Mouse (Mus musculus) small intestine, adult 2 months (tissue): ENCODE measurements around the gene Clk1.

Experiments used
- CTCF ChIP-seq: fragments of 200-500 bp; IDR thresholded peaks from 2 replicates; pipeline ENCODE4 v1.5.1; 2012; ENCODE audit warnings: low read depth, mild to moderate bottlenecking, control low read depth, inconsistent platforms, low read length, moderate library complexity, mixed read lengths; ENCODE audit not compliant: insufficient replicate concordance, insufficient read length; ENCODE audit errors: extremely low read depth
- POLR2A ChIP-seq: fragments of 200-500 bp; IDR thresholded peaks from 2 replicates; pipeline ENCODE4 v1.6.1; 2012; ENCODE audit warnings: low read depth, mild to moderate bottlenecking, control low read depth, inconsistent platforms, low read length, moderate library complexity

DNA sequence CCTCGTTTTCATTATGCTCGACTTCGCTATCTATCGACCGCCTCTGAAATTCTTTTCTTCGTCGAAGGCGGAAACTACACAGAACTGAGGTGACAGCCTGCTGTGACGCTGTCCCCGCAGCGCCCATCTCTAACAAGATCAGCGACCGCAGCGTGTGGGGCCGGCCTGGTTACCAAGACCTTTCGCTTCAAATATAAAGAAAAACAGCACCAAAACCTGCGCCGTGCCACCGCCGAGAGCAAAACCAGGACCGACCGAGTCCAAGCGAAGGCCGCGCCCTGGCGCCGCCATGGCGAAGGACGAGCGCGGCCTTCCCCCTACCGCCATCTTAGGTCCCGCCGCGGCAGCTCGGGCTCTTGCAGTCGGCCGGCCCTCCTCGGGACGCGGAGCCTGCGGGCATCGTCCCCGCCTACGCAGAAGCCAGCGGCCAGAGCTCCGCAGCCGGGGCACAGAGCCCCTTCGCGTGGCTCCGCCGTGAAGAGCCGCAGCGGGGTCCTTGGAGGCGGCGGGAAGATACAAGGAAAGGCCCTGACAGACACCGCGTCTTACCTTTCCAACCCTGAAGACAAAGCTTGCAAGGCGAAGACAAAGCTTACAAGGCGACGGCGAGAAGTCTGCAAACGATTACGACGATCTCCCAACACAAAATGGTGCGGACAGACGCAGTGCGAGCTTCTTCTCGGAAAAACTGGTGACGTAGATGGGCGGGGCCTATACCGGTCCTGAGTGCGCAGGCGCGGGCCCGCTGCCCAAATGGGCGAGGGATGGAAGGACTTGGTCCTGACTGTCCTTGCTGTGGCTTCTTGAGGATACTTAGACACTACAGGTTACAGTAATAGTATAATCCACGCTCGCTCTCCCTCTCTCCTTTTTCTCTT, at the start of gene Clk1:
- TF ChIP-seq POLR2A (peak; percentile 98), CTCF (no peak; the same call in 1 of the 2 replicates)
